Mouse (Mus musculus) ES-E14 (cell line): ENCODE results near the gene Pde7b. TPM values are rescaled to one million over a fixed set of nuclear protein-coding genes. Genes with fewer than 3 reads are reported as not detected.

ENCODE experiments used
- DNase-seq: peaks from one replicate; pipeline ENCODE4 v3.0.0-alpha.2; 2013; ENCODE audit warnings: low read depth, low spot score
- H3K27ac ChIP-seq: 2 replicates; pipeline ENCODE4 v1.5.1; 2012; ENCODE audit warnings: low read depth, mild to moderate bottlenecking, low read length, moderate library complexity, mixed read lengths; ENCODE audit not compliant: poor library complexity, insufficient read depth, severe bottlenecking
- H3K36me3 ChIP-seq: 2 replicates; pipeline ENCODE4 v1.6.1; 2012; ENCODE audit warnings: mild to moderate bottlenecking, low read length, moderate library complexity, mixed read lengths; ENCODE audit not compliant: control insufficient read depth, poor library complexity, insufficient read depth, severe bottlenecking
- H3K4me1 ChIP-seq, 2 experiments: fragments of 150-350 bp in 1 of 2; sonication (generic) in 1 of 2; 2 replicates each; pipeline ENCODE4 v1.6.1; 2012; ENCODE audit warnings: low read length in 2 of 2, mild to moderate bottlenecking in 1 of 2, mixed read lengths in 1 of 2; ENCODE audit not compliant: control insufficient read depth in 2 of 2, insufficient read depth in 2 of 2, poor library complexity in 1 of 2
- H3K4me3 ChIP-seq, 2 experiments: fragments of 150-350 bp in 1 of 2; sonication (generic) in 1 of 2; 2 replicates each; pipeline ENCODE4 v1.5.1; 2012; ENCODE audit warnings: low read length in 2 of 2, low read depth in 1 of 2, mild to moderate bottlenecking in 1 of 2, mixed read lengths in 1 of 2; ENCODE audit not compliant: insufficient read depth in 1 of 2, poor library complexity in 1 of 2, severe bottlenecking in 1 of 2
- H3K9ac ChIP-seq: 2 replicates; pipeline ENCODE4 v1.6.1; 2012; ENCODE audit warnings: low read depth, mild to moderate bottlenecking, low read length, mixed read lengths; ENCODE audit not compliant: poor library complexity, insufficient read depth, severe bottlenecking
- H3K9me3 ChIP-seq: fragments of 150-350 bp; sonication (generic); 2 replicates; pipeline ENCODE4 v1.6.1; 2012; ENCODE audit warnings: low read depth, mild to moderate bottlenecking, low read length; ENCODE audit not compliant: control insufficient read depth, insufficient read depth
- CHD2 ChIP-seq: IDR thresholded peaks from 2 replicates; pipeline ENCODE4 v1.6.1; 2014; ENCODE audit warnings: mild to moderate bottlenecking, low read depth, low read length, inconsistent platforms
- HCFC1 ChIP-seq: IDR thresholded peaks from 2 replicates; pipeline ENCODE4 v1.6.1; 2012; ENCODE audit warnings: low read length, inconsistent platforms, borderline replicate concordance; ENCODE audit not compliant: insufficient read depth
- MAFK ChIP-seq: IDR thresholded peaks from 2 replicates; pipeline ENCODE4 v1.6.1; 2014; ENCODE audit warnings: mild to moderate bottlenecking, low read depth, low read length, inconsistent platforms; ENCODE audit not compliant: insufficient read depth
- ZC3H11A ChIP-seq: IDR thresholded peaks from 2 replicates; pipeline ENCODE4 v1.6.1; 2012; ENCODE audit warnings: low read depth, mild to moderate bottlenecking, inconsistent platforms, low read length, borderline replicate concordance
- ZNF384 ChIP-seq: IDR thresholded peaks from 2 replicates; pipeline ENCODE4 v1.6.1; 2012; ENCODE audit warnings: low read depth, low read length, inconsistent platforms
- in situ Hi-C, 2 experiments: fragments of 600-800 bp; cut with MboI; formaldehyde crosslinking; loops; one replicate each; pipeline ENCODE4 v1.15.1; 2025; ENCODE audit warnings: low sequenced_read_pairs in 2 of 2, inconsistent platforms in 1 of 2; ENCODE audit not compliant: unreplicated experiment in 2 of 2
- total RNA-seq: library from RNA; depleted of rRNA; stranded (reverse); fragments of 300-350 nt; gene quantifications from 2 replicates; pipeline ENCODE4 v1.2.3, GENCODE M21; 2012

The Pde7b gene
- total RNA-seq, 1 experiment, result 0.13 TPM

GRCm38 (mm10) chr10:20661684-20662083, 63.2 kb downstream of the Pde7b start:
- H3K9ac ChIP-seq, result no peak overlapping the region
- H3K9me3 ChIP-seq, result no peaks in the 10 kb centered on the region
- H3K4me1 ChIP-seq, result no peaks in the 10 kb centered on the region
- H3K27ac ChIP-seq, result no peak overlapping the region
- no peak overlapping the region for H3K4me3 ChIP-seq
- no peaks in the 10 kb centered on the region for H3K36me3 ChIP-seq
- TF ChIP-seq CHD2 (no peak), MAFK (no peak), ZNF384 (no peak), HCFC1 (no peak), ZC3H11A (no peak)
- in situ Hi-C loops, result no loop called here
- DNase-seq, result no peak

GRCm38 (mm10) chr10:20659718-20660117, 65.2 kb downstream of the Pde7b start:
- no peaks in the 10 kb centered on the region for H3K9me3 ChIP-seq
- no peak for TF ChIP-seq CHD2
- no peak overlapping the region for H3K27ac ChIP-seq
- no peak overlapping the region for H3K9ac ChIP-seq
- no peak for DNase-seq
- H3K4me1 ChIP-seq, result no peaks in the 10 kb centered on the region
- in situ Hi-C loops, result no loop called here
- H3K4me3 ChIP-seq, result no peak overlapping the region
- H3K36me3 ChIP-seq, result no peaks in the 10 kb centered on the region

DNA sequence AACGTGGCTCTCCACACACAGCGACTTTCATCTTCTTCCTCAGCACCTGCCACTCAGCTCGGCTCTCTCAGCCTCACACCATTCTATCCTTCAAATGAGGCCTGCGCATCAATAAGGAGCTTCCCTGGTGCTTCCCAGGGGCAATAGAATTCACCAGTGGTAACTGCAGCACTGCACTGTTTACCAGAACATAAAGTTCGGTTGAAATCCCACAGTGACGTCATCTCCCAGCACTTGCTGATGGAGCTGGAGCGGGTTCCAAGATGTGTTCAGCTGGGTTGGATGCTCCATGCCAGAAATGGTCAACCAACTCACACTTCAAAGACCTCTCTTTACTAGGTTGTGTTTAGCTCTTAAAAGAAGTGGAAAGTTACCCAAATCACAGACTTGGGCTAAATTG, 65.6 kb downstream of the Pde7b start:
- no peak for TF ChIP-seq ZNF384
- no peaks in the 10 kb centered on the region for H3K36me3 ChIP-seq
- H3K27ac ChIP-seq, result no peak overlapping the region
- in situ Hi-C loops, result no loop called here
- no peaks in the 10 kb centered on the region for H3K9me3 ChIP-seq
- H3K9ac ChIP-seq, result no peak overlapping the region
- no peaks in the 10 kb centered on the region for H3K4me1 ChIP-seq
- no peak for DNase-seq
- no peak overlapping the region for H3K4me3 ChIP-seq

GRCm38 (mm10) chr10:20658716-20659115, 66.2 kb downstream of the Pde7b start:
- H3K4me3 ChIP-seq, result no peak overlapping the region
- H3K9ac ChIP-seq, result no peak overlapping the region
- H3K4me1 ChIP-seq, result no peaks in the 10 kb centered on the region
- TF ChIP-seq ZNF384, result no peak
- no peak for TF ChIP-seq HCFC1
- no peak for TF ChIP-seq MAFK
- no peak for TF ChIP-seq ZC3H11A
- no peak for TF ChIP-seq CHD2
- DNase-seq, result no peak
- in situ Hi-C loops, result no loop called here
- H3K27ac ChIP-seq, result no peak overlapping the region
- H3K36me3 ChIP-seq, result no peaks in the 10 kb centered on the region
- H3K9me3 ChIP-seq, result no peaks in the 10 kb centered on the region

GRCm38 (mm10) chr10:20657316-20658081, 67.4 kb downstream of the Pde7b start:
- H3K27ac ChIP-seq, result no peak overlapping the region
- H3K9me3 ChIP-seq, result no peaks in the 10 kb centered on the region
- TF ChIP-seq ZNF384, result no peak
- TF ChIP-seq CHD2, result no peak
- TF ChIP-seq HCFC1, result no peak
- TF ChIP-seq ZC3H11A, result no peak
- H3K9ac ChIP-seq, result no peak overlapping the region
- in situ Hi-C loops, result no loop called here
- no peak for DNase-seq
- no peaks in the 10 kb centered on the region for H3K36me3 ChIP-seq
- no peak overlapping the region for H3K4me3 ChIP-seq
- no peaks in the 10 kb centered on the region for H3K4me1 ChIP-seq
